8 mouse cellular contexts compared by ENCODE assay signal in the genomic region with DNA sequence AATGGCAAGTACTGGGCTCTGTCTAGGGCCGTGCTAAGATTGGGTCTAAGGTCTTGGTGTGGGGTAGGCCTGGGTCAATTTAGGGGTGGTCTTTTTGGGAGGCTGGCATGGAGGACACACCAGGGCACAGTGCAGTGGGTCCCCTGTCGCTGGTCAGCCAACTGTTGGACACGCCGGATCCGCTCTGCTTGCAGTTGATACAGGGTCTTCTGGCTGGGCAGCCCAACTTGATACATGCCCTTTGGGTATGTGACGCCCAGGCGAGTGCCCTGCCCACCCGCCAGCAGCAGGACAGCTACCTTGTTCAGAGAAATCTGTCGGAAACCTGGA. TPM values are rescaled to one million over a fixed set of nuclear protein-coding genes. Genes with fewer than 3 reads are reported as not detected.
DNase-seq lines count a peak whose midpoint lies in the region; ATAC-seq and TF ChIP-seq lines count a peak whose summit lies in the region.

No protein-coding gene starts in this region.

- H3K27ac ChIP-seq in kidney, adult 2 months (ENCODE audit: insufficient read depth, low read depth, low read length): no peak overlapping the region
- H3K27ac ChIP-seq in bone marrow macrophage, adult 2 months (ENCODE audit: insufficient read depth, low read depth, low read length): peak overlapping the region; percentile 100
- no peak overlapping the region for H3K27ac ChIP-seq in hindbrain, embryonic 12.5 days
- H3K27ac ChIP-seq in midbrain, embryonic 12.5 days (replicated peaks): no peak overlapping the region

- peak overlapping the region; percentile 68; the same call in 1 of the 2 replicates for H3K9ac ChIP-seq in hindbrain, embryonic 12.5 days
- H3K9ac ChIP-seq in midbrain, embryonic 12.5 days (replicated peaks): peak overlapping the region; percentile 48

- no peak for DNase-seq in kidney, adult 2 months
- DNase-seq in kidney, adult 18-20 months: no peak
- DNase-seq in layer of hippocampus, postnatal 10 days (ENCODE audit: low spot score in 2 of 2): no peak
- no peak for DNase-seq in adrenal gland, postnatal 10 days
- no peak for DNase-seq in adrenal gland, postnatal 25 days

- H3K9me3 ChIP-seq in hindbrain, embryonic 12.5 days (replicated peaks): no peaks in the 10 kb centered on the region
- no peaks in the 10 kb centered on the region for H3K9me3 ChIP-seq in midbrain, embryonic 12.5 days

- peaks cover 20% of the 10 kb centered on the region; the same call in 1 of the 2 replicates for H3K4me1 ChIP-seq in kidney, adult 2 months (ENCODE audit: control insufficient read depth, insufficient read depth, low read length)
- peaks cover 26% of the 10 kb centered on the region for H3K4me1 ChIP-seq in bone marrow macrophage, adult 2 months (ENCODE audit: control insufficient read depth, insufficient read depth, low read length)
- peaks cover 9% of the 10 kb centered on the region for H3K4me1 ChIP-seq in hindbrain, embryonic 12.5 days
- peaks cover 10% of the 10 kb centered on the region for H3K4me1 ChIP-seq in midbrain, embryonic 12.5 days

- no peak for TF ChIP-seq CTCF in kidney, adult 2 months (conservative IDR thresholded peaks at IDR 0.05; ENCODE audit: insufficient read depth, insufficient read length, low read depth, low read length)
- no peak for TF ChIP-seq CTCF in bone marrow macrophage, adult 2 months (IDR thresholded peaks at IDR 0.05; ENCODE audit: low read depth, low read length)

- ATAC-seq in hindbrain, embryonic 12.5 days (ENCODE audit: low FRiP score): peak; percentile 29
- no peak for ATAC-seq in midbrain, embryonic 12.5 days (ENCODE audit: low FRiP score, low read depth)

- TF ChIP-seq POLR2A in kidney, adult 2 months (IDR thresholded peaks at IDR 0.05; ENCODE audit: low read depth, low read length): no peak
- TF ChIP-seq POLR2A in bone marrow macrophage, adult 2 months (IDR thresholded peaks at IDR 0.05; ENCODE audit: borderline replicate concordance, low read depth, low read length): no peak

- H3K4me3 ChIP-seq in kidney, adult 2 months (ENCODE audit: insufficient read depth, low read depth, low read length): peak overlapping the region; percentile 84
- H3K4me3 ChIP-seq in bone marrow macrophage, adult 2 months (ENCODE audit: insufficient read depth, low read length): peak overlapping the region; percentile 96
- peak overlapping the region; percentile 49 for H3K4me3 ChIP-seq in hindbrain, embryonic 12.5 days
- peak overlapping the region; percentile 51 for H3K4me3 ChIP-seq in midbrain, embryonic 12.5 days

- H3K4me2 ChIP-seq in hindbrain, embryonic 12.5 days (replicated peaks): peak overlapping the region; percentile 88
- H3K4me2 ChIP-seq in midbrain, embryonic 12.5 days (replicated peaks): peak overlapping the region; percentile 94

- no peaks in the 10 kb centered on the region for H3K36me3 ChIP-seq in kidney, adult 2 months (ENCODE audit: control insufficient read depth, insufficient read depth, low read length)
- H3K36me3 ChIP-seq in hindbrain, embryonic 12.5 days: no peaks in the 10 kb centered on the region
- H3K36me3 ChIP-seq in midbrain, embryonic 12.5 days: no peaks in the 10 kb centered on the region

- no peaks in the 10 kb centered on the region for H3K27me3 ChIP-seq in kidney, adult 2 months (replicated peaks; ENCODE audit: control insufficient read depth, insufficient read depth, low read length)
- peaks cover 53% of the 10 kb centered on the region for H3K27me3 ChIP-seq in hindbrain, embryonic 12.5 days
- H3K27me3 ChIP-seq in midbrain, embryonic 12.5 days: peaks cover 55% of the 10 kb centered on the region

- WGBS in kidney, adult 2 months: 39% methylated on average over 9 of the region's 9 CpGs
- WGBS in hindbrain, embryonic 12.5 days: 32% methylated on average over 9 of the region's 9 CpGs
- 29% methylated on average over 9 of the region's 9 CpGs for WGBS in midbrain, embryonic 12.5 days

RNA-seq across cellular contexts. Expression of a gene that starts 0.8 kb away (rescaled TPM):
- 125 and 133 TPM in 2 replicates for polyA plus RNA-seq in kidney, adult 2 months (2012; rRNA removed)
- polyA plus RNA-seq in bone marrow macrophage, adult 2 months (2012; ENCODE audit: insufficient read depth, insufficient read length, missing spikeins): 175 and 203 TPM in 2 replicates
- polyA plus RNA-seq in hindbrain, embryonic 12.5 days (2016; fragmentation: Nextera tagmentation; extraction: Ambion mirVana): 5.7 and 7.9 TPM in 2 replicates
- polyA plus RNA-seq in midbrain, embryonic 12.5 days (2016; fragmentation: Nextera tagmentation; extraction: Ambion mirVana): 2.9 and 7.4 TPM in 2 replicates
- 10 to 100 TPM; 11.2 to 11.5 TPM for total RNA-seq in layer of hippocampus, postnatal 10 days (2021)
- 10 to 100 TPM; 11.2 to 11.8 TPM for total RNA-seq in adrenal gland, postnatal 10 days (2021)
- total RNA-seq in adrenal gland, postnatal 25 days (2021): 10.7 and 18.8 TPM in 2 replicates

RNA-seq across cellular contexts. Expression of a gene that starts 7.4 kb away (rescaled TPM):
- 0.20 and 0.34 TPM in 2 replicates for polyA plus RNA-seq in kidney, adult 2 months (2012; rRNA removed)
- 7.2 and 8.0 TPM in 2 replicates for polyA plus RNA-seq in bone marrow macrophage, adult 2 months (2012; ENCODE audit: insufficient read depth, insufficient read length, missing spikeins)
- 31.9 and 41.4 TPM in 2 replicates for polyA plus RNA-seq in hindbrain, embryonic 12.5 days (2016; fragmentation: Nextera tagmentation; extraction: Ambion mirVana)
- polyA plus RNA-seq in midbrain, embryonic 12.5 days (2016; fragmentation: Nextera tagmentation; extraction: Ambion mirVana): 52.1 and 52.3 TPM in 2 replicates
- 10 to 100 TPM; 16.0 to 18.3 TPM for total RNA-seq in layer of hippocampus, postnatal 10 days (2021)
- total RNA-seq in adrenal gland, postnatal 10 days (2021): 1 to 10 TPM; 3.3 to 5.3 TPM
- total RNA-seq in adrenal gland, postnatal 25 days (2021): 1.6 and 2.1 TPM in 2 replicates

RNA-seq across cellular contexts. Expression of a gene that starts 8.6 kb away (rescaled TPM):
- polyA plus RNA-seq in kidney, adult 2 months (2012; rRNA removed): 167 and 171 TPM in 2 replicates
- polyA plus RNA-seq in bone marrow macrophage, adult 2 months (2012; ENCODE audit: insufficient read depth, insufficient read length, missing spikeins): 93.4 and 99.0 TPM in 2 replicates
- 21.9 and 23.5 TPM in 2 replicates for polyA plus RNA-seq in hindbrain, embryonic 12.5 days (2016; fragmentation: Nextera tagmentation; extraction: Ambion mirVana)
- 19.5 and 20.5 TPM in 2 replicates for polyA plus RNA-seq in midbrain, embryonic 12.5 days (2016; fragmentation: Nextera tagmentation; extraction: Ambion mirVana)
- total RNA-seq in layer of hippocampus, postnatal 10 days (2021): 10 to 100 TPM; 21.2 to 28.0 TPM
- 10 to 100 TPM; 15.4 to 19.1 TPM for total RNA-seq in adrenal gland, postnatal 10 days (2021)
- total RNA-seq in adrenal gland, postnatal 25 days (2021): 24.6 and 31.8 TPM in 2 replicates

RNA-seq across cellular contexts. Expression of a gene that starts 30.9 kb away (rescaled TPM):
- 18.8 and 23.8 TPM in 2 replicates for polyA plus RNA-seq in kidney, adult 2 months (2012; rRNA removed)
- not detected in 2 replicates for polyA plus RNA-seq in bone marrow macrophage, adult 2 months (2012; ENCODE audit: insufficient read depth, insufficient read length, missing spikeins)
- polyA plus RNA-seq in hindbrain, embryonic 12.5 days (2016; fragmentation: Nextera tagmentation; extraction: Ambion mirVana): 0.22 and 0.46 TPM in 2 replicates
- 0.20 TPM in 2 replicates for polyA plus RNA-seq in midbrain, embryonic 12.5 days (2016; fragmentation: Nextera tagmentation; extraction: Ambion mirVana)
- total RNA-seq in layer of hippocampus, postnatal 10 days (2021): 10 to 100 TPM; 26.1 to 26.6 TPM
- total RNA-seq in adrenal gland, postnatal 10 days (2021): 10 to 100 TPM; 11.7 to 15.1 TPM
- 2.4 and 3.7 TPM in 2 replicates for total RNA-seq in adrenal gland, postnatal 25 days (2021)

RNA-seq across cellular contexts. Expression of a gene that starts 32.6 kb away (rescaled TPM):
- polyA plus RNA-seq in kidney, adult 2 months (2012; rRNA removed): 16.6 and 19.6 TPM in 2 replicates
- polyA plus RNA-seq in bone marrow macrophage, adult 2 months (2012; ENCODE audit: insufficient read depth, insufficient read length, missing spikeins): 36.1 and 43.5 TPM in 2 replicates
- 73.5 and 78.8 TPM in 2 replicates for polyA plus RNA-seq in hindbrain, embryonic 12.5 days (2016; fragmentation: Nextera tagmentation; extraction: Ambion mirVana)
- 72.2 and 72.9 TPM in 2 replicates for polyA plus RNA-seq in midbrain, embryonic 12.5 days (2016; fragmentation: Nextera tagmentation; extraction: Ambion mirVana)
- 10 to 100 TPM; 51.3 to 59.8 TPM for total RNA-seq in layer of hippocampus, postnatal 10 days (2021)
- 10 to 100 TPM; 41.5 to 41.9 TPM for total RNA-seq in adrenal gland, postnatal 10 days (2021)
- total RNA-seq in adrenal gland, postnatal 25 days (2021): 53.6 and 57.9 TPM in 2 replicates

Comparison
In these comparisons a context has a peak if more than half of its experiments do, and no peak if none do; other contexts are left out.
1. RNA of a gene that starts 0.8 kb away (polyA plus RNA-seq): 175 to 203 TPM in bone marrow macrophage, adult 2 months and 125 to 133 TPM in kidney, adult 2 months; 5.7 to 7.9 TPM in hindbrain, embryonic 12.5 days and 2.9 to 7.4 TPM in midbrain, embryonic 12.5 days; every median in the first group is over 10 times any median in the second.
2. Peak in every context shown above with its lines, with median percentiles within 50 percentile points of each other: H3K4me3 ChIP-seq.